Mouse (Mus musculus): Measurements from ENCODE around the gene Ugt1a5.

- TF ChIP-seq CTCF (IDR thresholded peaks at IDR 0.05; ENCODE audit: extremely low read depth, insufficient read depth, insufficient read length, insufficient replicate concordance): no peak
- no peak for TF ChIP-seq POLR2A (IDR thresholded peaks at IDR 0.05; ENCODE audit: low read depth, low read length)
Observed at GRCm38 (mm10) chr1:88253106-88253505, 87.3 kb downstream of the Ugt1a5 start.
